Mouse (Mus musculus): ENCODE data around the gene Tas1r3.
A peak's percentile ranks its signal among the peaks of the same experiment; 100 is the strongest.

DNA sequence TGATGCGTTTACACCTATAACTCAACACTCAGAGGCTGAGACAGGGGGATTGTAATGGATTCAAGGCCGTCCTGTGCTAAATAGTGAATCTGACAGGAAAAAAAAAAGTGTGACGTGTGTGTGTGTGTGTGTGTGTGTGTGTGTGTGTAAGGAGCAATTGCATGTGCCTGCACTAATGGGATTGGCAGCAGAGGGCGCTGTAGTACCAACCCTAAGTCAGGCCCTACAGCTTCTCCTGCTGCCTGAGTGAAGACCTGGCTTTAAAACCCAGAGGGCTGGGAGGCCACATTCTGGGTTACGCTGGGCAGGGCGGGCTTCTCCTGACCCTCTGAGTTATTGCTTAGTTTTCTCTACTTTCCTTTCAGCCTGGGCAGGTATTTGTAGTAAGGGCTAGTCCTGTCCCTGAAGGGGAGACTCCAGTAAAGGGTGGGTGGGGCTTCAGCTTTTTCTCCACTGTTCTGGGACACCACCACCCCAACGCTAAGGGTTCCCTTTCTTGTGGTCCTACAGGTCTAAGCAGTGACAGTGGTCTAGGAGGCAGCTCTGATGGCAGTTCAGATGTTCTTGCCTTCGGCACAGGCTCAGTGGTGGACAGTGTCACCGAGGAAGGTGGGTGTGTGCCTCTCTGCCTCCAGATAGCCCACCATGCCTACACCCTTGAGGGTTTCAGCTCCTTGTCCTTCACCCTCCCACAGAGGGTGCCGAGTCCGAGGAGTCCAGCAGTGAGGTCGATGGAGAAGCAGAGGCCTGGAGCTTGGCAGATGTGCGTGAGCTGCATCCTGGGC lies 41.3 kb upstream of the Tas1r3 start:
- TF ChIP-seq CTCF (IDR thresholded peaks at IDR 0.05; ENCODE audit: borderline replicate concordance, insufficient read depth, low read length) (peak; percentile 43; the same call in 1 of the 2 replicates), POLR2A (IDR thresholded peaks at IDR 0.05; ENCODE audit: low read depth, low read length) (no peak)

All from embryonic fibroblast, embryonic 13.5 days (primary cell).